Mouse (Mus musculus) thymus, postnatal 25 days (tissue): ENCODE measurements around the gene Stk11ip.

Experiments
- DNase-seq: peaks from one replicate; pipeline ENCODE4 v3.0.0; 2022

Stk11ip gene

GRCm38 (mm10) chr1:75573715-75574114, 52.4 kb downstream of the Stk11ip start:
- no peak for DNase-seq

GRCm38 (mm10) chr1:75574476-75575310, 53.4 kb downstream of the Stk11ip start:
- DNase-seq: no peak

GRCm38 (mm10) chr1:75581936-75582624, 60.8 kb downstream of the Stk11ip start:
- no peak for DNase-seq

GRCm38 (mm10) chr1:75582625-75582956, 61.3 kb downstream of the Stk11ip start:
- no peak for DNase-seq

- DNase-seq: no peak
Observed at GRCm38 (mm10) chr1:75583034-75583433, 61.7 kb downstream of the Stk11ip start.

- DNase-seq: no peak
Observed at GRCm38 (mm10) chr1:75586791-75587190, 65.5 kb downstream of the Stk11ip start.
